Mouse (Mus musculus) small intestine, adult 2 months (tissue): ENCODE results near the gene March7. TPM values are rescaled to one million over a fixed set of nuclear protein-coding genes. Genes with fewer than 3 reads are reported as not detected.

Experiments used
- H3K27ac ChIP-seq: fragments of 200-500 bp; 2 replicates; pipeline ENCODE4 v1.5.1; 2012; ENCODE audit warnings: low read depth, low read length, control low read depth, inconsistent platforms; ENCODE audit not compliant: insufficient read depth
- H3K27me3 ChIP-seq: fragments of 200-500 bp; 2 replicates; pipeline ENCODE4 v1.6.1; 2012; ENCODE audit warnings: mild to moderate bottlenecking, moderate library complexity, low read length, inconsistent platforms; ENCODE audit not compliant: control insufficient read depth, insufficient read depth
- H3K36me3 ChIP-seq: fragments of 200-500 bp; 2 replicates; pipeline ENCODE4 v1.6.1; 2012; ENCODE audit warnings: mild to moderate bottlenecking, low read length, control low read depth, inconsistent platforms; ENCODE audit not compliant: control insufficient read depth, insufficient read depth
- H3K4me1 ChIP-seq: fragments of 200-500 bp; 2 replicates; pipeline ENCODE4 v1.6.1; 2012; ENCODE audit warnings: low read length, inconsistent platforms, mixed read lengths; ENCODE audit not compliant: control insufficient read depth, insufficient read depth, insufficient read length
- H3K4me3 ChIP-seq: fragments of 200-500 bp; 2 replicates; pipeline ENCODE4 v1.5.1; 2012; ENCODE audit warnings: low read depth, mild to moderate bottlenecking, control low read depth, inconsistent platforms, low read length, moderate library complexity
- CTCF ChIP-seq: fragments of 200-500 bp; IDR thresholded peaks from 2 replicates; pipeline ENCODE4 v1.5.1; 2012; ENCODE audit warnings: low read depth, mild to moderate bottlenecking, control low read depth, inconsistent platforms, low read length, moderate library complexity, mixed read lengths; ENCODE audit not compliant: insufficient replicate concordance, insufficient read length; ENCODE audit errors: extremely low read depth
- POLR2A ChIP-seq: fragments of 200-500 bp; IDR thresholded peaks from 2 replicates; pipeline ENCODE4 v1.6.1; 2012; ENCODE audit warnings: low read depth, mild to moderate bottlenecking, control low read depth, inconsistent platforms, low read length, moderate library complexity
- WGBS: fragments of 180-500 bp; shearing (Covaris S2); methylation state at CpG from one replicate; pipeline ENCODE4 v1.1.7; 2018; 5-methylcytosine and 5-hydroxymethylcytosine counted together
- polyA plus RNA-seq: library from polyadenylated mRNA; depleted of rRNA; stranded (reverse); fragments of >200 nt; gene quantifications from 2 replicates; pipeline ENCODE4 v1.2.3, GENCODE M21; 2012

Gene March7
- polyA plus RNA-seq, 1 experiment, result 4.4 TPM

- Histone ChIP-seq H3K36me3 (peaks cover 18% of the 10 kb centered on the region), H3K4me3 (no peak overlapping the region), H3K27ac (no peak overlapping the region), H3K27me3 (no peaks in the 10 kb centered on the region), H3K4me1 (peaks cover 3% of the 10 kb centered on the region; the same call in 1 of the 2 replicates)
- TF ChIP-seq CTCF (no peak), POLR2A (no peak)
- WGBS, result 80% methylated on average over 1 of the region's 1 CpGs
Measured at GRCm38 (mm10) chr2:60267567-60267966, 57.9 kb downstream of the March7 start.

DNA sequence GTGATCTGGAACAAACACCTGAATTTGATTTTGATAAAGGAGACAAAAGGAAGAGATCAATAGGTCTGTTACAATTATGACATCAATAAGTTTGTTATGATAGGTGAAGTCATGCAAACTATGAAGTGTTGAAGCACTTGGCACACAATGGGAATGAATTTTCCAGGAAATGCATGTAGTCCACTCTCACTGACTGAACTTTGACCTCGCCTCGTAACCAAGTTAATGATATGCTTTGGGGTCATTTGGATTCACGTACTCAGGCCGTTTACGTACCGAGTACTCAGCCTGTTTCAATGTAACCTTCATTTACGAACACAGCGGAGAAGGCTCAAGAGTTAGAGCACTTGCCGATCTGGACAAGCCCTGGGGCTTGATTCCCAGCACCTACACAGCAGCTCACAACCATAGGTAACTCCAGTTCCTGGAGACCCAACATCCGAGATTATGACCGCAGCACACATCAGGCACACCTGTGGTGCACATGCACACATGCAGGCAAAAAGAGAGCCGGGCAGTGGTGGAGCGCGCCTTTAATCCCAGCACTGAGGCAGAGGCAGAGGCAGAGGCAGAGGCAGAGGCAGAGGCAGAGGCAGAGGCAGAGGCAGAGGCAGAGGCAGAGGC, 60.3 kb downstream of the March7 start:
- TF ChIP-seq CTCF (no peak), POLR2A (no peak)
- no peaks in the 10 kb centered on the region for H3K27me3 ChIP-seq
- peak overlapping the region; percentile 2; the same call in 1 of the 2 replicates for H3K4me3 ChIP-seq
- H3K4me1 ChIP-seq, result peaks cover 3% of the 10 kb centered on the region; the same call in 1 of the 2 replicates
- H3K36me3 ChIP-seq, result peaks cover 24% of the 10 kb centered on the region
- peak overlapping the region; percentile 74 for H3K27ac ChIP-seq
- 66% methylated on average over 14 of the region's 14 CpGs for WGBS

DNA sequence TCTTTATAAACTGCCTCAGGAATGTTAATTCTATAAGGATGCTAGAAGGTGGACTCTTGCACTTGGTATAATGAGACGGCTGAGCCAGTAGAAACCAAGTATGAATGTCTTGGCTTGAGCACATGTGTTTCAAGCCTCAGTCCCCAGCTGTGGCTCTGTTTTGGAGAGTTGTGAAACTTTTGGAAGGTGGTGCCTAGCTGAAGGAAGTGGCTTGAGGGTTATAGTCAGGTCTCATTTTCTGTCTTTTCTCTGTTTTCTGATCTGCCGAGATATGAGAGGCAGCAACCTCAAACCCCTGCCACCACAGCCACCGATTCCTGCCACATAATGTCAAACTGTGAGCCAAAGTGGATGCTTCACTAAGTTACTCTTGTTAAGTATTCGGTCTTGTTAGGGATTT, 68.9 kb downstream of the March7 start:
- H3K27ac ChIP-seq, result no peak overlapping the region
- H3K4me1 ChIP-seq, result peaks cover 5% of the 10 kb centered on the region; the same call in 1 of the 2 replicates
- no peaks in the 10 kb centered on the region for H3K27me3 ChIP-seq
- WGBS, result 78% methylated on average over 4 of the region's 4 CpGs
- peaks cover 9% of the 10 kb centered on the region for H3K36me3 ChIP-seq
- TF ChIP-seq CTCF (no peak), POLR2A (no peak)
- H3K4me3 ChIP-seq, result no peak overlapping the region

- WGBS, result 57% methylated on average over 4 of the region's 4 CpGs
- TF ChIP-seq POLR2A, result no peak
- no peak for TF ChIP-seq CTCF
- Histone ChIP-seq H3K36me3 (peaks cover 5% of the 10 kb centered on the region; the same call in 1 of the 2 replicates), H3K27ac (peak overlapping the region; percentile 97; the same call in 1 of the 2 replicates), H3K27me3 (no peaks in the 10 kb centered on the region), H3K4me3 (peak overlapping the region; percentile 53; the same call in 1 of the 2 replicates), H3K4me1 (peaks cover 5% of the 10 kb centered on the region; the same call in 1 of the 2 replicates)
Measured at GRCm38 (mm10) chr2:60282625-60283024, 72.9 kb downstream of the March7 start.

DNA sequence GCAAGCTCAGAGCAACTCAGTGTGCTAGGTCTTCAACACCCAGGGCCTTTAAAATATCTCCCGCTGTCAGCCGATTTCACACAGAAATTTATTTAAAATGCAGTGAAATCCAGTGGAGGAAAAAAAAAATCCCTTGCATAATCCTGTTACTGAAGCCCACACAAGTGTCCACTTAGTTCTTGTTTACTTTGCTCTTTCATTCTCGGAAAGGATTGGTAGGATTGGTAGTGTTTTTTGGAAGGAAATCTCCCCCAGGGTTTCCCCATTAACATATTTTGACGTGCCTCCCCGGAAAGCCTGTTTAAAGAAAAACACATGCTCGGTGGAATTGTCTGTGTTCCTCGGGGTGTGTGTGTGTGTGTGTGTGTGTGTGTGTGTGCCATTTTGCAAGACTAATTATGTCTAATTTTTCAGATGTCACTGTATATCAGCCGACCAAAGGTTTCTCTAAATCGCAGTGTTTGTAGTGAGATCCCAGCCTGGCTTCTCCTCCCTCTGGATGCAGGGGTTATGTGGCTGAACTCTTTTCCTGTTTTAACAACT, 73.6 kb downstream of the March7 start:
- TF ChIP-seq CTCF (no peak), POLR2A (no peak)
- 18% methylated on average over 9 of the region's 9 CpGs for WGBS

GRCm38 (mm10) chr2:60283751-60284466, 74.2 kb downstream of the March7 start:
- H3K27me3 ChIP-seq, result no peaks in the 10 kb centered on the region
- peak overlapping the region; percentile 86 for H3K4me3 ChIP-seq
- peaks cover 5% of the 10 kb centered on the region; the same call in 1 of the 2 replicates for H3K4me1 ChIP-seq
- TF ChIP-seq POLR2A (peak; percentile 74), CTCF (no peak)
- peaks cover 2% of the 10 kb centered on the region; the same call in 1 of the 2 replicates for H3K36me3 ChIP-seq
- H3K27ac ChIP-seq, result peak overlapping the region; percentile 97
- WGBS, result under 1% methylated on average over 42 of the region's 42 CpGs

More for the DNA sequence above, 73.6 kb downstream of the March7 start:
- peak overlapping the region; percentile 86 for H3K4me3 ChIP-seq
- H3K27ac ChIP-seq, result peak overlapping the region; percentile 97
- H3K27me3 ChIP-seq, result no peaks in the 10 kb centered on the region
- H3K36me3 ChIP-seq, result peaks cover 2% of the 10 kb centered on the region; the same call in 1 of the 2 replicates
- peaks cover 5% of the 10 kb centered on the region; the same call in 1 of the 2 replicates for H3K4me1 ChIP-seq

- Histone ChIP-seq H3K36me3 (peaks cover under 1% of the 10 kb centered on the region; the same call in 1 of the 2 replicates), H3K27me3 (no peaks in the 10 kb centered on the region), H3K4me3 (peak within 1 kb of the TSS; percentile 86), H3K4me1 (peaks cover 5% of the 10 kb centered on the region; the same call in 1 of the 2 replicates), H3K27ac (peak within 1 kb of the TSS; percentile 97)
- WGBS, result 4% methylated on average over 4 of the region's 4 CpGs
- TF ChIP-seq CTCF (no peak), POLR2A (no peak)
Measured at GRCm38 (mm10) chr2:60284467-60284821, 74.8 kb downstream of the March7 start, which contains the start of gene Cd302. Cd302 (minus strand) TSS chr2:60284488.
